Mouse (Mus musculus) thymus, adult 2 months (tissue): ENCODE measurements at regions not wholly inside any gene's neighbourhood (a gene's known extent, or its start where the extent isn't known, plus 50 kb on each side); places are given as distances from the start of the nearest gene placed in this dataset.

Experiments used
- CTCF ChIP-seq: fragments of 200-500 bp; IDR thresholded peaks from 2 replicates; pipeline ENCODE4 v1.5.1; 2012; ENCODE audit warnings: mild to moderate bottlenecking, control low read depth, low read length, moderate library complexity, borderline replicate concordance; ENCODE audit not compliant: control insufficient read depth, poor library complexity, insufficient read depth; ENCODE audit errors: extremely low read depth
- POLR2A ChIP-seq: fragments of 200-500 bp; IDR thresholded peaks from 2 replicates; pipeline ENCODE4 v1.6.1; 2012; ENCODE audit warnings: mild to moderate bottlenecking, low read length, control low read depth, moderate library complexity; ENCODE audit not compliant: control insufficient read depth, poor library complexity, insufficient read depth; ENCODE audit errors: extremely low read depth

DNA sequence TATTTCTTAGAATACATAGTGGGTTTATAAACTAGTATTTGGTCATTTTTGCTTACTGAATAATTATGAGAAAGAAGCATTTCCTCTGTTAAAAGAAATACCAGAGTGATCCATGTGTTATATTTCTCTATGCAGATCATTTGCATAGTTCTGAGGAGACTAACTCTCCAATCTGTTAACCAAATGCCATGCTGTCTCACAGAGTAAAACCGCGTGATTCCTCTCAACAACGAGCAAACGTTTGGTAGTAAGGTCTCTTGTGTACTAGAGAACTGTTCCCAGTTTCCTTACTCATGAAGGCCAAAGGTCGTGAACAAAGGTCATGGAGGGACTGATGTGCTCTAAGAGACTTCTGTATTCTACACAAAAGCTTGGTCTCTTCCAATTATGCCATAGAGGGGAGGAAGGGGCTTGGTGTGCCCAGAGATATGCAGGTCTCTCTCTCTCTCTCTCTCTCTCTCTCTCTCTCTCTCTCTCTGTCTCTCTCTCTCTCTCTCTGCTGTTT is 152.3 kb upstream of the Avpr1a start:
- TF ChIP-seq CTCF (no peak), POLR2A (no peak)
